Mouse (Mus musculus): ENCODE results near the gene Cnn3. TPM values are rescaled to one million over a fixed set of nuclear protein-coding genes. Genes with fewer than 3 reads are reported as not detected.

The Cnn3 gene
- polyA plus RNA-seq, 1 experiment from 2014 or later = 135 TPM

- no peaks in the 10 kb centered on the region for H3K4me1 ChIP-seq (replicated peaks; ENCODE audit: control insufficient read depth, insufficient read depth, low read length)
- H3K4me2 ChIP-seq (replicated peaks; ENCODE audit: low read depth) = peak overlapping the region; percentile 21; the same call in 1 of the 2 replicates
- H3K27me3 ChIP-seq (replicated peaks; ENCODE audit: control insufficient read depth, insufficient read depth, low read length) = no peaks in the 10 kb centered on the region
- H3K9ac ChIP-seq (ENCODE audit: low read depth, low read length) = no peak overlapping the region
- no peaks in the 10 kb centered on the region for H3K36me3 ChIP-seq (ENCODE audit: control insufficient read depth, insufficient read depth)
- no peak for TF ChIP-seq CTCF (IDR thresholded peaks at IDR 0.05; ENCODE audit: low read depth)
- no peak overlapping the region for H3K4me3 ChIP-seq (ENCODE audit: low read depth, low read length)
- ATAC-seq = no peak
- no peaks in the 10 kb centered on the region for H3K9me3 ChIP-seq (ENCODE audit: control insufficient read depth)
- 36% methylated on average over 17 of the region's 17 CpGs for WGBS
- H3K27ac ChIP-seq (ENCODE audit: low read depth, low read length) = no peak overlapping the region
Observed at GRCm38 (mm10) chr3:121389860-121390530, 36.3 kb upstream of the Cnn3 start.

DNA sequence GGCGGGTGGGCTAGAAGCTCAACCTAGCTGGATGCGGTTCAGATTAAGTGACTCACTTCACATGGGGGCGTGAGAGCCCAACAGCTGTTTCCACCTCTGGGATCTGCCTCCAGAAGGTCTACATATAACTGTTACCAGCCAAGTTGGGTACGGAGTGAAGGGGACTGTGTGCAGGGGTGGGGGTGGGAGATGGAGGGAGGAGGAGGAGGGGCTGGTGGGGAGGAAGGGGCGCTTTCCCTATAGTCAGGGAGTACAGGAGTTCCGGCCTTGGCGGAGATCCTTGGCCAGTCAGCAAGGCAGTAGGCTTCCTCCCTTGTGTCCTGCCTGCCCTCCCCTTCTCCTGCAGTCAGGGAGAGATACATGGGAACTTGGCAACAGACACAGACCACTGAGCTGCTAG, 35.6 kb upstream of the Cnn3 start:
- H3K4me3 ChIP-seq (ENCODE audit: low read depth, low read length) = no peak overlapping the region

GRCm38 (mm10) chr3:121395588-121396295, 30.6 kb upstream of the Cnn3 start:
- Histone ChIP-seq H3K9ac (ENCODE audit: low read depth, low read length) (no peak overlapping the region), H3K9me3 (ENCODE audit: control insufficient read depth) (no peaks in the 10 kb centered on the region), H3K4me1 (replicated peaks; ENCODE audit: control insufficient read depth, insufficient read depth, low read length) (no peaks in the 10 kb centered on the region), H3K27ac (ENCODE audit: low read depth, low read length) (no peak overlapping the region), H3K4me2 (replicated peaks; ENCODE audit: low read depth) (no peak overlapping the region), H3K36me3 (ENCODE audit: control insufficient read depth, insufficient read depth) (no peaks in the 10 kb centered on the region), H3K4me3 (ENCODE audit: low read depth, low read length) (no peak overlapping the region), H3K27me3 (replicated peaks; ENCODE audit: control insufficient read depth, insufficient read depth, low read length) (no peaks in the 10 kb centered on the region)
- peak; percentile 16; the same call in 1 of the 2 replicates for ATAC-seq
- TF ChIP-seq CTCF (IDR thresholded peaks at IDR 0.05; ENCODE audit: low read depth) = no peak
- 71% methylated on average over 16 of the region's 16 CpGs for WGBS

More for the DNA sequence above, 35.6 kb upstream of the Cnn3 start:
- Histone ChIP-seq H3K9me3 (ENCODE audit: control insufficient read depth) (no peaks in the 10 kb centered on the region), H3K36me3 (ENCODE audit: control insufficient read depth, insufficient read depth) (no peaks in the 10 kb centered on the region), H3K27ac (ENCODE audit: low read depth, low read length) (no peak overlapping the region; the same call in 1 of the 2 replicates), H3K4me2 (replicated peaks; ENCODE audit: low read depth) (peak overlapping the region; percentile 21; the same call in 1 of the 2 replicates), H3K9ac (ENCODE audit: low read depth, low read length) (no peak overlapping the region), H3K27me3 (replicated peaks; ENCODE audit: control insufficient read depth, insufficient read depth, low read length) (no peaks in the 10 kb centered on the region), H3K4me1 (replicated peaks; ENCODE audit: control insufficient read depth, insufficient read depth, low read length) (no peaks in the 10 kb centered on the region)
- no peak for ATAC-seq
- 61% methylated on average over 6 of the region's 7 CpGs for WGBS
- no peak for TF ChIP-seq CTCF (IDR thresholded peaks at IDR 0.05; ENCODE audit: low read depth)

GRCm38 (mm10) chr3:121396561-121396960, 29.7 kb upstream of the Cnn3 start:
- 77% methylated on average over 7 of the region's 7 CpGs for WGBS
- Histone ChIP-seq H3K9ac (ENCODE audit: low read depth, low read length) (no peak overlapping the region), H3K4me2 (replicated peaks; ENCODE audit: low read depth) (no peak overlapping the region), H3K4me1 (replicated peaks; ENCODE audit: control insufficient read depth, insufficient read depth, low read length) (no peaks in the 10 kb centered on the region), H3K9me3 (ENCODE audit: control insufficient read depth) (no peaks in the 10 kb centered on the region), H3K27ac (ENCODE audit: low read depth, low read length) (no peak overlapping the region), H3K36me3 (ENCODE audit: control insufficient read depth, insufficient read depth) (no peaks in the 10 kb centered on the region), H3K27me3 (replicated peaks; ENCODE audit: control insufficient read depth, insufficient read depth, low read length) (no peaks in the 10 kb centered on the region), H3K4me3 (ENCODE audit: low read depth, low read length) (no peak overlapping the region)
- TF ChIP-seq CTCF (IDR thresholded peaks at IDR 0.05; ENCODE audit: low read depth) = no peak
- no peak for ATAC-seq

GRCm38 (mm10) chr3:121397007-121397406, 29.3 kb upstream of the Cnn3 start:
- Histone ChIP-seq H3K36me3 (ENCODE audit: control insufficient read depth, insufficient read depth) (no peaks in the 10 kb centered on the region), H3K9ac (ENCODE audit: low read depth, low read length) (no peak overlapping the region), H3K4me2 (replicated peaks; ENCODE audit: low read depth) (no peak overlapping the region), H3K27ac (ENCODE audit: low read depth, low read length) (no peak overlapping the region), H3K4me3 (ENCODE audit: low read depth, low read length) (no peak overlapping the region), H3K27me3 (replicated peaks; ENCODE audit: control insufficient read depth, insufficient read depth, low read length) (no peaks in the 10 kb centered on the region), H3K4me1 (replicated peaks; ENCODE audit: control insufficient read depth, insufficient read depth, low read length) (no peaks in the 10 kb centered on the region), H3K9me3 (ENCODE audit: control insufficient read depth) (no peaks in the 10 kb centered on the region)
- no peak for TF ChIP-seq CTCF (IDR thresholded peaks at IDR 0.05; ENCODE audit: low read depth)
- 64% methylated on average over 6 of the region's 6 CpGs for WGBS
- no peak for ATAC-seq

DNA sequence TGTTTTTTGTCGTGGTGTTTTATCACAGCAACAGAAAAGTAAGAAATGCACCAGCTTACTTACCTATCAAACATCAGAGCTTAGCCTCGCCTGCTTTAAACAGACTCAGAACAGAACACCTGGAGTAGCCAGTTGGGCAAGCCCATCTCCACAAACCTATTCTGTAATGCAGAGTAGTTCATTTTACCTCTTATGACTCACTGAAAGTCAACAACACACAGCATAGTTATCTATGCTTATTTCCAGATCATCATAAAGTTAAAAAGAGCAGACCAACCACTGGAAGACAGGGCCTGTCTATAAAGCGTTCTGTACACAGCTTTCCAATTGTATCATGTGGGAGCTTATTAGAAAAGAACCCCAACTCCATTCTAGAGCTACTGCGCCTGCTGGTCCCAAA, 24.9 kb upstream of the Cnn3 start:
- WGBS = 52% methylated on average over 4 of the region's 4 CpGs
- Histone ChIP-seq H3K27ac (ENCODE audit: low read depth, low read length) (no peak overlapping the region), H3K4me1 (replicated peaks; ENCODE audit: control insufficient read depth, insufficient read depth, low read length) (no peaks in the 10 kb centered on the region), H3K27me3 (replicated peaks; ENCODE audit: control insufficient read depth, insufficient read depth, low read length) (no peaks in the 10 kb centered on the region), H3K9ac (ENCODE audit: low read depth, low read length) (no peak overlapping the region), H3K9me3 (ENCODE audit: control insufficient read depth) (no peaks in the 10 kb centered on the region), H3K36me3 (ENCODE audit: control insufficient read depth, insufficient read depth) (no peaks in the 10 kb centered on the region), H3K4me3 (ENCODE audit: low read depth, low read length) (no peak overlapping the region), H3K4me2 (replicated peaks; ENCODE audit: low read depth) (no peak overlapping the region)
- ATAC-seq = no peak
- TF ChIP-seq CTCF (IDR thresholded peaks at IDR 0.05; ENCODE audit: low read depth) = no peak

Measured in intestine, postnatal 0 days (tissue).